Comparison of ENCODE assay signal across 32 mouse cellular contexts in the genomic region with DNA sequence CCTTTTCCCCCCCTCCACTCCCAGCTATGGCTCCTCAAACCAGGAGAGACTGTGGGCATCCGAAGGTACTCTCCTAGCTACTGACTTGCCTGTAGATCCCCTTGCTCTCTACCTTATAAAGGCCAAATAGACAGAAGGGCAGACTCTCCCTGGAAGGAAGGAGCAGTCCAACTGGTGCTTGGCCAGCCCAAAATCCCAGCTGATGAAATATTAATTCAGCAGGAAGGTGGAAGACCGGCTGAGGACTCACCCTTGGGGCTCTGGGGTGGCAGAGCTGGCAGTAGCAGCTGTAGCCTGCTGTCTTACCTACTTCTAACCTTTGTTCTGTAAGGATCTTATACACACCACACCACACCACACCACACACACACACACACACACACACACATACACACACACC. TPM values are rescaled to one million over a fixed set of nuclear protein-coding genes. Genes with fewer than 3 reads are reported as not detected.
DNase-seq lines count a peak whose midpoint lies in the region; ATAC-seq lines count a peak whose summit lies in the region.
"Had no signal": no experiment of that assay in that cellular context is flagged by ENCODE, and none has a peak within 500 bp of the region (broad histone marks: within the 10 kb centered on the region; RNA-seq: fewer than 3 reads in every experiment).

No protein-coding gene starts in this region.

- H3K9ac ChIP-seq in hindbrain, embryonic 13.5 days, result peak overlapping the region; percentile 29; the same call in 1 of the 2 replicates
- no peak overlapping the region for H3K9ac ChIP-seq in hindbrain, embryonic 11.5 days (ENCODE audit: low read depth, low read length)
- H3K9ac ChIP-seq in neural tube, embryonic 13.5 days, result no peak overlapping the region
- H3K9ac ChIP-seq in neural tube, embryonic 15.5 days (replicated peaks), result no peak overlapping the region
- H3K9ac ChIP-seq in neural tube, embryonic 14.5 days (replicated peaks; ENCODE audit: low read depth, low read length), result no peak overlapping the region
- H3K9ac ChIP-seq: embryonic facial prominence, embryonic 15.5 days; kidney, embryonic 15.5 days; limb, embryonic 13.5 days; lung, embryonic 15.5 days; stomach, embryonic 15.5 days had no signal

- 45% methylated on average over 2 of the region's 2 CpGs for WGBS in hindbrain, embryonic 13.5 days
- WGBS in hindbrain, embryonic 11.5 days, result 69% methylated on average over 2 of the region's 2 CpGs
- WGBS in neural tube, embryonic 13.5 days, result 40% methylated on average over 2 of the region's 2 CpGs
- 43% methylated on average over 2 of the region's 2 CpGs for WGBS in neural tube, embryonic 15.5 days
- WGBS in neural tube, embryonic 14.5 days, result 49% methylated on average over 2 of the region's 2 CpGs

- DNase-seq in cerebellum, postnatal 25 days, result peak; percentile 40 to 51
- no peak for DNase-seq in cerebellum, adult 8-10 months
- no peak for DNase-seq in hindbrain, embryonic 11.5 days (ENCODE audit: low spot score)
- no peak for DNase-seq in spleen, adult 12 weeks (ENCODE audit: low spot score)
- DNase-seq: adrenal gland, postnatal 14 days; cerebellum, adult 9-11 months; gastrocnemius, adult 2 months; gastrocnemius, postnatal 36 days; heart, adult 18-20 months; heart, postnatal 36 days; kidney, adult 18-20 months; kidney, postnatal 25 days; retina, postnatal 1 day; right cerebral cortex, postnatal 14 days had no signal

- no peak overlapping the region for H3K4me2 ChIP-seq in hindbrain, embryonic 13.5 days
- H3K4me2 ChIP-seq in hindbrain, embryonic 11.5 days (replicated peaks; ENCODE audit: low read depth, low read length), result no peak overlapping the region
- H3K4me2 ChIP-seq in neural tube, embryonic 13.5 days, result no peak overlapping the region
- H3K4me2 ChIP-seq in neural tube, embryonic 15.5 days, result no peak overlapping the region
- no peak overlapping the region for H3K4me2 ChIP-seq in neural tube, embryonic 14.5 days (ENCODE audit: low read depth, low read length)
- H3K4me2 ChIP-seq: embryonic facial prominence, embryonic 15.5 days; heart, embryonic 11.5 days; kidney, embryonic 15.5 days; limb, embryonic 13.5 days; liver, embryonic 11.5 days; lung, embryonic 15.5 days; stomach, embryonic 15.5 days had no signal

- peak overlapping the region; percentile 48 for H3K27ac ChIP-seq in hindbrain, embryonic 13.5 days
- H3K27ac ChIP-seq in hindbrain, embryonic 11.5 days (ENCODE audit: low read depth, low read length), result no peak overlapping the region
- H3K27ac ChIP-seq in neural tube, embryonic 13.5 days (replicated peaks), result peak overlapping the region; percentile 70
- H3K27ac ChIP-seq in neural tube, embryonic 15.5 days (replicated peaks), result no peak overlapping the region; the same call in 1 of the 2 replicates
- peak overlapping the region; percentile 60 for H3K27ac ChIP-seq in neural tube, embryonic 14.5 days (ENCODE audit: low read depth, low read length)
- H3K27ac ChIP-seq: embryonic facial prominence, embryonic 10.5 days; embryonic facial prominence, embryonic 15.5 days; gastrocnemius, adult 2 months; kidney, embryonic 15.5 days; layer of hippocampus, adult 2 months; left cerebral cortex, adult 2 months; limb, embryonic 13.5 days; lung, embryonic 15.5 days; stomach, embryonic 15.5 days had no signal

- no peak overlapping the region for H3K4me3 ChIP-seq in hindbrain, embryonic 13.5 days
- no peak overlapping the region for H3K4me3 ChIP-seq in hindbrain, embryonic 11.5 days (ENCODE audit: low read depth, low read length)
- H3K4me3 ChIP-seq in neural tube, embryonic 13.5 days, result no peak overlapping the region
- no peak overlapping the region for H3K4me3 ChIP-seq in neural tube, embryonic 15.5 days (replicated peaks)
- no peak overlapping the region for H3K4me3 ChIP-seq in neural tube, embryonic 14.5 days (ENCODE audit: low read depth, low read length)
- H3K4me3 ChIP-seq: embryonic facial prominence, embryonic 10.5 days; embryonic facial prominence, embryonic 15.5 days; gastrocnemius, adult 2 months; kidney, embryonic 15.5 days; layer of hippocampus, adult 2 months; left cerebral cortex, adult 2 months; limb, embryonic 13.5 days; lung, embryonic 15.5 days; stomach, embryonic 15.5 days had no signal

- H3K9me3 ChIP-seq in hindbrain, embryonic 13.5 days, result no peaks in the 10 kb centered on the region
- no peaks in the 10 kb centered on the region for H3K9me3 ChIP-seq in hindbrain, embryonic 11.5 days (ENCODE audit: control insufficient read depth, low read length)
- no peaks in the 10 kb centered on the region for H3K9me3 ChIP-seq in neural tube, embryonic 13.5 days
- H3K9me3 ChIP-seq in neural tube, embryonic 15.5 days (replicated peaks), result no peaks in the 10 kb centered on the region
- no peaks in the 10 kb centered on the region for H3K9me3 ChIP-seq in neural tube, embryonic 14.5 days (ENCODE audit: control insufficient read depth, low read length)
- H3K9me3 ChIP-seq: embryonic facial prominence, embryonic 10.5 days; embryonic facial prominence, embryonic 15.5 days; kidney, embryonic 15.5 days; lung, embryonic 15.5 days; stomach, embryonic 15.5 days had no signal

- H3K4me1 ChIP-seq in hindbrain, embryonic 13.5 days (replicated peaks), result peaks cover 64% of the 10 kb centered on the region
- H3K4me1 ChIP-seq in hindbrain, embryonic 11.5 days (replicated peaks; ENCODE audit: control insufficient read depth, insufficient read depth, low read length), result 0 out of 2 replicates have a peak, but pooled peaks cover 4% of the 10 kb centered on the region
- peaks cover 71% of the 10 kb centered on the region for H3K4me1 ChIP-seq in neural tube, embryonic 13.5 days (replicated peaks)
- H3K4me1 ChIP-seq in neural tube, embryonic 15.5 days, result peaks cover 46% of the 10 kb centered on the region
- H3K4me1 ChIP-seq in neural tube, embryonic 14.5 days (ENCODE audit: control insufficient read depth, insufficient read depth, low read length), result peaks cover 22% of the 10 kb centered on the region
- H3K4me1 ChIP-seq: lung, embryonic 15.5 days had no signal

- peaks cover 7% of the 10 kb centered on the region for H3K36me3 ChIP-seq in hindbrain, embryonic 13.5 days
- no peaks in the 10 kb centered on the region for H3K36me3 ChIP-seq in hindbrain, embryonic 11.5 days (ENCODE audit: control insufficient read depth, insufficient read depth, low read length)
- H3K36me3 ChIP-seq in neural tube, embryonic 13.5 days, result no peaks in the 10 kb centered on the region
- no peaks in the 10 kb centered on the region for H3K36me3 ChIP-seq in neural tube, embryonic 15.5 days
- no peaks in the 10 kb centered on the region for H3K36me3 ChIP-seq in neural tube, embryonic 14.5 days (ENCODE audit: control insufficient read depth, insufficient read depth, low read length)
- H3K36me3 ChIP-seq: embryonic facial prominence, embryonic 10.5 days; embryonic facial prominence, embryonic 15.5 days; kidney, embryonic 15.5 days; limb, embryonic 13.5 days; lung, embryonic 15.5 days; stomach, embryonic 15.5 days had no signal

- H3K27me3 ChIP-seq in hindbrain, embryonic 13.5 days, result no peaks in the 10 kb centered on the region
- H3K27me3 ChIP-seq in hindbrain, embryonic 11.5 days (ENCODE audit: control insufficient read depth, insufficient read depth, low read length), result no peaks in the 10 kb centered on the region
- H3K27me3 ChIP-seq in neural tube, embryonic 13.5 days, result no peaks in the 10 kb centered on the region
- no peaks in the 10 kb centered on the region for H3K27me3 ChIP-seq in neural tube, embryonic 15.5 days (replicated peaks)
- no peaks in the 10 kb centered on the region for H3K27me3 ChIP-seq in neural tube, embryonic 14.5 days (ENCODE audit: control insufficient read depth, insufficient read depth, low read length)
- H3K27me3 ChIP-seq: lung, embryonic 15.5 days; stomach, embryonic 15.5 days had no signal

- ATAC-seq in hindbrain, embryonic 13.5 days (ENCODE audit: low FRiP score), result no peak
- ATAC-seq in hindbrain, embryonic 11.5 days (ENCODE audit: low FRiP score), result no peak
- no peak for ATAC-seq in neural tube, embryonic 13.5 days (ENCODE audit: low read depth)
- ATAC-seq in neural tube, embryonic 15.5 days (ENCODE audit: low FRiP score), result no peak
- ATAC-seq in neural tube, embryonic 14.5 days (ENCODE audit: low read depth), result no peak
- ATAC-seq: CD4-positive, CD25-positive, alpha-beta regulatory T cell, adult 4 months; forebrain, embryonic 14.5 days had no signal

RNA-seq across cellular contexts. Expression of a gene that starts 2.0 kb away (rescaled TPM):
- polyA plus RNA-seq in hindbrain, embryonic 13.5 days (2015; fragmentation: Nextera tagmentation; extraction: Ambion mirVana), result 88.0 and 90.6 TPM in 2 replicates
- 33.2 and 39.8 TPM in 2 replicates for polyA plus RNA-seq in hindbrain, embryonic 11.5 days (2014; fragmentation: Nextera tagmentation; extraction: Ambion mirVana)
- 77.2 and 85.9 TPM in 2 replicates for polyA plus RNA-seq in neural tube, embryonic 13.5 days (2015; fragmentation: Nextera tagmentation; extraction: Ambion mirVana)
- polyA plus RNA-seq in neural tube, embryonic 15.5 days (2015; fragmentation: Nextera tagmentation; extraction: Ambion mirVana), result 65.5 and 87.3 TPM in 2 replicates
- polyA plus RNA-seq in neural tube, embryonic 14.5 days (2014; fragmentation: Nextera tagmentation; extraction: Ambion mirVana), result 61.0 and 65.9 TPM in 2 replicates
- polyA plus RNA-seq: CD4-positive, CD25-positive, alpha-beta regulatory T cell, adult 4 months; liver, embryonic 16.5 days had no signal

RNA-seq across cellular contexts. Expression of a gene that starts 26.5 kb away (rescaled TPM):
- polyA plus RNA-seq in hindbrain, embryonic 13.5 days (2015; fragmentation: Nextera tagmentation; extraction: Ambion mirVana), result 593 and 594 TPM in 2 replicates
- 620 and 621 TPM in 2 replicates for polyA plus RNA-seq in hindbrain, embryonic 11.5 days (2014; fragmentation: Nextera tagmentation; extraction: Ambion mirVana)
- 607 and 633 TPM in 2 replicates for polyA plus RNA-seq in neural tube, embryonic 13.5 days (2015; fragmentation: Nextera tagmentation; extraction: Ambion mirVana)
- 658 and 665 TPM in 2 replicates for polyA plus RNA-seq in neural tube, embryonic 15.5 days (2015; fragmentation: Nextera tagmentation; extraction: Ambion mirVana)
- polyA plus RNA-seq in neural tube, embryonic 14.5 days (2014; fragmentation: Nextera tagmentation; extraction: Ambion mirVana), result 680 and 694 TPM in 2 replicates

RNA-seq across cellular contexts. Expression of a gene that starts 26.6 kb away (rescaled TPM):
- polyA plus RNA-seq in hindbrain, embryonic 13.5 days (2015; fragmentation: Nextera tagmentation; extraction: Ambion mirVana), result 0.25 and 0.65 TPM in 2 replicates
- polyA plus RNA-seq in hindbrain, embryonic 11.5 days (2014; fragmentation: Nextera tagmentation; extraction: Ambion mirVana), result 0.36 and 0.54 TPM in 2 replicates
- polyA plus RNA-seq in neural tube, embryonic 13.5 days (2015; fragmentation: Nextera tagmentation; extraction: Ambion mirVana), result 0.68 TPM in 1 of 2 replicates, not detected in the other
- 0.36 and 0.88 TPM in 2 replicates for polyA plus RNA-seq in neural tube, embryonic 15.5 days (2015; fragmentation: Nextera tagmentation; extraction: Ambion mirVana)
- polyA plus RNA-seq in neural tube, embryonic 14.5 days (2014; fragmentation: Nextera tagmentation; extraction: Ambion mirVana), result 0.76 TPM in 1 of 2 replicates, not detected in the other
- polyA plus RNA-seq: intestine, embryonic 14.5 days; limb, embryonic 13.5 days had no signal

Comparison
In these comparisons a context has a peak if more than half of its experiments do, and no peak if none do; other contexts are left out.
1. DNase-seq: peak in cerebellum, postnatal 25 days (2 of 2); none in cerebellum, adult 8-10 months (single experiment), hindbrain, embryonic 11.5 days (single experiment) and spleen, adult 12 weeks (single experiment).
2. H3K27ac ChIP-seq: peak in hindbrain, embryonic 13.5 days (single experiment), neural tube, embryonic 13.5 days (single experiment) and neural tube, embryonic 14.5 days (single experiment); none in hindbrain, embryonic 11.5 days (single experiment) and neural tube, embryonic 15.5 days (single experiment).